Mouse (Mus musculus) hindbrain, embryonic 13.5 days (tissue): ENCODE data around the gene Gm36864. TPM values are rescaled to one million over a fixed set of nuclear protein-coding genes. Genes with fewer than 3 reads are reported as not detected.
"Not testable (repeated sequence)": the region's sequence is repeated elsewhere in the genome, so short reads cannot be mapped to it uniquely, and the experiment has no call there.

Experiments
- ATAC-seq: fragments of 200-750 bp; cut with Nextera tagmentation; 2 replicates; pipeline ENCODE4 v1.8.0; 2017; ENCODE audit warnings: moderate TSS enrichment; ENCODE audit not compliant: low FRiP score
- H3K27ac ChIP-seq: fragments of 300-500 bp; sonication (generic); 2 replicates; pipeline ENCODE4 v1.5.1; 2015; ENCODE audit warnings: inconsistent platforms, mild to moderate bottlenecking, moderate library complexity
- H3K27me3 ChIP-seq: fragments of 300-500 bp; sonication (generic); 2 replicates; pipeline ENCODE4 v1.6.1; 2015; ENCODE audit warnings: mild to moderate bottlenecking, inconsistent platforms
- H3K36me3 ChIP-seq: fragments of 300-500 bp; sonication (generic); 2 replicates; pipeline ENCODE4 v1.6.1; 2015; ENCODE audit warnings: mild to moderate bottlenecking, inconsistent platforms
- H3K4me1 ChIP-seq: fragments of 300-500 bp; sonication (generic); replicated peaks from 2 replicates; pipeline ENCODE4 v1.6.1; 2015; ENCODE audit warnings: inconsistent platforms
- H3K4me2 ChIP-seq: fragments of 300-500 bp; sonication (generic); 2 replicates; pipeline ENCODE4 v1.6.1; 2015; ENCODE audit warnings: inconsistent platforms, mild to moderate bottlenecking, moderate library complexity
- H3K4me3 ChIP-seq: fragments of 300-500 bp; sonication (generic); 2 replicates; pipeline ENCODE4 v1.5.1; 2015; ENCODE audit warnings: mild to moderate bottlenecking, inconsistent platforms
- H3K9ac ChIP-seq: fragments of 300-500 bp; sonication (generic); 2 replicates; pipeline ENCODE4 v1.6.1; 2015; ENCODE audit warnings: mild to moderate bottlenecking, inconsistent platforms
- H3K9me3 ChIP-seq: fragments of 300-500 bp; sonication (generic); 2 replicates; pipeline ENCODE4 v1.6.1; 2016; ENCODE audit warnings: inconsistent platforms
- WGBS: fragments of 180-500 bp; shearing (Covaris S2); methylation state at CpG from one replicate; pipeline ENCODE4 v1.1.7; 2015; 5-methylcytosine and 5-hydroxymethylcytosine counted together
- polyA plus RNA-seq: library from polyadenylated mRNA; unstranded; fragments of >200 nt; fragmentation: Nextera tagmentation; extraction: Ambion mirVana; gene quantifications from 2 replicates; pipeline ENCODE4 v1.2.1, GENCODE M21; 2015

Gm36864 gene
- polyA plus RNA-seq = not detected in 2 replicates

GRCm38 (mm10) chr7:44235909-44236308 is at the start of gene Gm36864:
Gene Gm36864 (plus strand): TSS chr7:44236177.
- ATAC-seq = no peak
- Histone ChIP-seq H3K4me3 (no peak within 1 kb of the TSS), H3K36me3 (no peaks in the 10 kb centered on the region), H3K9ac (no peak within 1 kb of the TSS), H3K4me1 (no peaks in the 10 kb centered on the region), H3K27ac (no peak within 1 kb of the TSS), H3K27me3 (no peaks in the 10 kb centered on the region), H3K9me3 (no peaks in the 10 kb centered on the region), H3K4me2 (no peak within 1 kb of the TSS)
- WGBS = 81% methylated on average over 3 of the region's 3 CpGs

DNA sequence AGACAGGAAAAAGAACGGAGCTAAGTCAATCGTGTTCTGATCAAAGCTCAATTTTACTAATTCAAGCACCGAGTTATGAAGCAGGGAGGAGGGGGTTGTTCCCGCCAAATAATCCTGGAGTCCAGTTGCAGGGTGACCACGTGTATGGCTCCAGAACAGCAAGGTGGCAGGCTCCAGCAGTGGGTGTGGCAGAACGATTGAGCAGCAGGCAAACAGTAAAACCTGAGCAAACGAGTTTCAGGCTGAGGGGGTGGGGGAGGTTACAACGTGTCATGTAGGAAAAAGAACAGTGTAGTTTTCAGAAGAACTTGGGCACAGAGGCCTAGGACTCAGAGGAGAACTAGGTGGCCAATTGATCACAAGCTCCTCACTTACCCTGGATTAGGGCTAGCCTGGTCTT is 49.5 kb upstream of the Gm36864 start:
- H3K9ac ChIP-seq, H3K9me3 ChIP-seq, H3K4me2 ChIP-seq, ATAC-seq, H3K27ac ChIP-seq, H3K27me3 ChIP-seq, H3K4me3 ChIP-seq, H3K36me3 ChIP-seq, H3K4me1 ChIP-seq: not testable (repeated sequence)
- WGBS = 75% methylated on average over 8 of the region's 8 CpGs

- H3K9me3 ChIP-seq, H3K27ac ChIP-seq, H3K9ac ChIP-seq, H3K4me3 ChIP-seq, H3K27me3 ChIP-seq, ATAC-seq, H3K4me2 ChIP-seq, H3K4me1 ChIP-seq, H3K36me3 ChIP-seq: not testable (repeated sequence)
Measured at GRCm38 (mm10) chr7:44187936-44188335, 48.0 kb upstream of the Gm36864 start, which contains the start of gene Klk1b24. Gene Klk1b24 (plus strand): TSS chr7:44188236.

- not testable (repeated sequence) for H3K4me1 ChIP-seq, ATAC-seq, H3K9ac ChIP-seq, H3K27ac ChIP-seq, H3K27me3 ChIP-seq, H3K9me3 ChIP-seq, H3K36me3 ChIP-seq, H3K4me3 ChIP-seq, H3K4me2 ChIP-seq
- WGBS = 94% methylated on average over 1 of the region's 1 CpGs
Measured at GRCm38 (mm10) chr7:44193466-44193865, 42.5 kb upstream of the Gm36864 start.

DNA sequence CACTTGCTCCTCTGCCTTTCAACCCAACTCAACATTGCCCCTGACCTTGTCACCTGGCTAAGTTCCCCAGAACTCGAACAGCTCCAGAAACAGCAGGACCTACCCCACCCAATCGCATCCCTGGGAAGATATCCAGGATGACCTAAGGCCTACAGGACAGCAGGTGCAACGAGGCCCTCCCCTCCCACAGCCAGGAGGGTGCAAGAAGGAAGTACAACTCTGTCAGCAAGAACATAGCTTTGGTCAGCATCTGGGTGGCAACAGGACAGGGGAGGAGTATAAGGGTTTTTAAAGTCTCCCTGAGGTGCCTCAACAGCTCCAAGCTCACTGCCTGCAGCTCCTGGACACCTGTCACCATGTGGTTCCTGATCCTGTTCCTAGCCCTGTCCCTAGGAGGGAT is 38.1 kb upstream of the Gm36864 start, which contains the start of gene Klk1b3:
TSS of gene Klk1b3 (plus strand) at position 301 of the 400 bp plus-strand sequence.
- no peaks in the 10 kb centered on the region for H3K27me3 ChIP-seq
- ATAC-seq = no peak
- H3K4me3 ChIP-seq = no peak within 1 kb of the TSS
- no peaks in the 10 kb centered on the region for H3K9me3 ChIP-seq
- H3K9ac ChIP-seq = no peak within 1 kb of the TSS
- no peaks in the 10 kb centered on the region for H3K4me1 ChIP-seq
- H3K4me2 ChIP-seq = no peak within 1 kb of the TSS
- H3K27ac ChIP-seq = no peak within 1 kb of the TSS
- WGBS = 64% methylated on average over 3 of the region's 3 CpGs
- H3K36me3 ChIP-seq = no peaks in the 10 kb centered on the region

DNA sequence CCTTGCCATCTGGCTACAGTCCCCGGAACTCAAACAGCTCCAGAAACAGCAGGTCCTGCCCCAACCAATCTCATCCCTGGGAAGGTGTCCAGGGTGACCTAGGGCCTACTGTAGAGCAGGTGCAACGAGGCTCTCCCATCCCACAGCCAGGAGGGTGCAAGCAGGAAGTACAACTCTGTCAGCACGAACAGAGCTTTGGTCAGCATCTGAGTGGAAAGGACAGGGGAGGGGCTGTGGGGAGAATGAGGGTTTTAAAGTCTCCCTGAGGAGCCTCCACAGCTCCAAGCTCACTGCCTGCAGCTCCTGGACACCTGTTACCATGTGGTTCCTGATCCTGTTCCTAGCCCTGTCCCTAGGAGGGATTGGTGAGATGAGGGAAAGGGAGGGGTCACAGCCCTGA is 28.8 kb upstream of the Gm36864 start, which contains the start of gene Klk1b4:
TSS of gene Klk1b4 (plus strand) at position 301 of the 400 bp plus-strand sequence.
- not testable (repeated sequence) for H3K4me3 ChIP-seq, H3K36me3 ChIP-seq, H3K4me1 ChIP-seq, H3K27me3 ChIP-seq, ATAC-seq, H3K27ac ChIP-seq, H3K9ac ChIP-seq, H3K4me2 ChIP-seq, H3K9me3 ChIP-seq
- WGBS = 47% methylated on average over 3 of the region's 3 CpGs

GRCm38 (mm10) chr7:44208307-44208706 is 27.7 kb upstream of the Gm36864 start:
- H3K9me3 ChIP-seq = no peaks in the 10 kb centered on the region
- no peaks in the 10 kb centered on the region for H3K4me1 ChIP-seq
- H3K36me3 ChIP-seq = no peaks in the 10 kb centered on the region
- no peak overlapping the region for H3K4me3 ChIP-seq
- no peak overlapping the region for H3K4me2 ChIP-seq
- 81% methylated on average over 3 of the region's 3 CpGs for WGBS
- H3K27me3 ChIP-seq = no peaks in the 10 kb centered on the region
- no peak overlapping the region for H3K9ac ChIP-seq
- ATAC-seq = no peak
- no peak overlapping the region for H3K27ac ChIP-seq

- Histone ChIP-seq H3K9me3 (no peaks in the 10 kb centered on the region), H3K27me3 (no peaks in the 10 kb centered on the region), H3K36me3 (no peaks in the 10 kb centered on the region), H3K4me1 (no peaks in the 10 kb centered on the region), H3K4me2 (no peak within 1 kb of the TSS), H3K27ac (no peak within 1 kb of the TSS), H3K9ac (no peak within 1 kb of the TSS), H3K4me3 (no peak within 1 kb of the TSS)
- no peak for ATAC-seq
- 85% methylated on average over 1 of the region's 1 CpGs for WGBS
Measured at GRCm38 (mm10) chr7:44215645-44216044, 20.3 kb upstream of the Gm36864 start, which contains the start of gene Klk1b5. Gene Klk1b5 (plus strand): TSS chr7:44215945.

- ATAC-seq, H3K9ac ChIP-seq, H3K27me3 ChIP-seq, H3K4me2 ChIP-seq, H3K36me3 ChIP-seq, H3K4me1 ChIP-seq, H3K9me3 ChIP-seq, H3K4me3 ChIP-seq, H3K27ac ChIP-seq: not testable (repeated sequence)
- whole genome bisulfite sequencing = 78% methylated on average over 10 of the region's 10 CpGs
Measured at GRCm38 (mm10) chr7:44221601-44222000, 14.4 kb upstream of the Gm36864 start.

DNA sequence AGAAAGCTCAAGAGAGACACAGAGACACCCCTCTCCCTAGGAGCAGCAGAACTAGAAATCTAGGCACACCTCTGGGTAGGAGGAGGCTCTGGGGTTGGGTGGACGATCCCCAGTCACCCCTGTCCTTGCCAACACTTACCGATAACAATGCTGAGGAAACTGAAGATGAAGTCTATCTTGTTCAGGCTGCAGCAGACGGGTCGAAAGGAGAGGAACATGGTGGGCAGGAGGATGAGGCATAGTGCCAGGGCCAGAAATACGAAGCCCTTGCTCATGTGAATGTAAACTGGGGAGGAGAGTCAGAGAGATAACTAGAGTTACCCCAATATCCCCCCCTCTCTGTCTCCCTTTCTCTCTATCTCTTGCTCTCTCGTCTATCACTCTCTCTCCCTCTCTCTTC is 13.6 kb upstream of the Gm36864 start:
- not testable (repeated sequence) for ATAC-seq, H3K4me2 ChIP-seq

GRCm38 (mm10) chr7:44225076-44225475 is 10.9 kb upstream of the Gm36864 start, which contains the start of gene Klk1:
Gene Klk1 (plus strand): TSS chr7:44225360.
- H3K9ac ChIP-seq = no peak within 1 kb of the TSS
- no peak for ATAC-seq
- no peak within 1 kb of the TSS for H3K27ac ChIP-seq
- no peak within 1 kb of the TSS for H3K4me2 ChIP-seq
- no peak within 1 kb of the TSS for H3K4me3 ChIP-seq
- no peaks in the 10 kb centered on the region for H3K4me1 ChIP-seq
- H3K9me3 ChIP-seq = no peaks in the 10 kb centered on the region
- H3K27me3 ChIP-seq = no peaks in the 10 kb centered on the region
- no peaks in the 10 kb centered on the region for H3K36me3 ChIP-seq
- 50% methylated on average over 1 of the region's 1 CpGs for WGBS

More for the DNA sequence above, 13.6 kb upstream of the Gm36864 start:
- H3K27me3 ChIP-seq, H3K9ac ChIP-seq, H3K36me3 ChIP-seq, H3K9me3 ChIP-seq, H3K4me3 ChIP-seq, H3K4me1 ChIP-seq, H3K27ac ChIP-seq: not testable (repeated sequence)
- WGBS = 93% methylated on average over 6 of the region's 6 CpGs

- H3K9ac ChIP-seq = no peak overlapping the region
- no peak for ATAC-seq
- peaks cover 6% of the 10 kb centered on the region; the same call in 1 of the 2 replicates for H3K27me3 ChIP-seq
- H3K36me3 ChIP-seq = no peaks in the 10 kb centered on the region
- no peak overlapping the region for H3K4me2 ChIP-seq
- no peaks in the 10 kb centered on the region for H3K9me3 ChIP-seq
- WGBS = 56% methylated on average over 2 of the region's 2 CpGs
- H3K27ac ChIP-seq = no peak overlapping the region
- peaks cover 1% of the 10 kb centered on the region; the same call in 1 of the 2 replicates for H3K4me1 ChIP-seq
- no peak overlapping the region for H3K4me3 ChIP-seq
Measured at GRCm38 (mm10) chr7:44239913-44240312, 3.9 kb downstream of the Gm36864 start.

DNA sequence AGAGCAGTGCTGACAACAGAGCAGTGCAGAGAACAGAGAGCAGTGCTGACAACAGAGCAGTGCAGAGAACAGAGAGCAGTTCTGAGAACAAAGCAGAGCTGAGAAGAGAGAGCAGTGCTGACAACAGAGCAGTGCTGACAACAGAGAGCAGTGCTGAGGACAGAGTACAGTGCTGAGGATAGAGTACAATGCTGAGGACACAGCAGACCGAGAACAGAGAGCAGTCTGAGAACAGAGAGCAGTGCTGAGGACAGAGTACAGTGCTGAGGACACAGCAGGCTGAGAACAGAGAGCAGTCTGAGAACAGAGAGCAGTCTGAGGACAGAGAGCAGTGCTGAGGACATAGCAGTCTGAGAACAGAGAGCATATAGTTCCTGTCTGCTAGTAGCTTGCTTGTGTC is 4.7 kb downstream of the Gm36864 start:
- no peak for ATAC-seq
- WGBS = 65% methylated on average over 1 of the region's 1 CpGs
- Histone ChIP-seq H3K9me3 (no peaks in the 10 kb centered on the region), H3K9ac (no peak overlapping the region), H3K36me3 (no peaks in the 10 kb centered on the region), H3K27ac (no peak overlapping the region), H3K4me1 (peaks cover 9% of the 10 kb centered on the region), H3K4me3 (no peak overlapping the region), H3K4me2 (no peak overlapping the region), H3K27me3 (peaks cover 6% of the 10 kb centered on the region; the same call in 1 of the 2 replicates)
